Comparison of ENCODE assay signal across 8 mouse cellular contexts in the genomic region with DNA sequence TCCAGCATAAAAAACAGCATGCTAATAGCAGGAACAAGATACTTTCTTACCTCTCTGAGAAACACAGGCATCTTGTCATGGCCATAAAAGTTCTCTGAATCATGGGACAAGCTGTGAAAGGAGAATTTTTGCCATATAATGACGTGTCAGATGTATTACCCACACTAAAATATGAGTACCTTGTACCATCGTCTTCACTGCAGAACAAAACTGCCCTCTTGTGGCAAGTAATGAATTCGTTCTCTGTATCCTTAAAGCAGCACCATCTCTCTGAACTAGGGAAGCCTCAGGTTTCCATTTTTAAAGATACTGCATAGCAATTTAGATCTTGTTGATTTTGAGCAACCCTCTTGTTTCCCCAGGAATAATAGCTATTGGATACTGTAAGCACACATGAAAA.
A peak's percentile ranks its signal among the peaks of the same experiment; 100 is the strongest.
DNase-seq lines count a peak whose midpoint lies in the region; ATAC-seq lines count a peak whose summit lies in the region.

No protein-coding gene starts in this region.

- ATAC-seq in common myeloid progenitor, adult 5-6 weeks (replicated peaks; ENCODE audit: low read depth, poor library complexity, severe bottlenecking): peak; percentile 87

- DNase-seq in frontal cortex, adult 2 months (ENCODE audit: extremely low spot score in 1 of 2, low spot score in 1 of 2): peak; percentile 28 to 81
- DNase-seq in frontal cortex, postnatal 25 days (ENCODE audit: low spot score in 2 of 2): no peak
- peak; percentile 66 for DNase-seq in thymus, postnatal 0 days (ENCODE audit: low spot score)
- no peak for DNase-seq in thymus, postnatal 36 days
- peak; percentile 35 to 41 for DNase-seq in kidney, adult 8-10 months
- peak; percentile 68 for DNase-seq in lung, postnatal 25 days (ENCODE audit: low spot score)
- peak; percentile 50 for DNase-seq in thymus, postnatal 14 days

Comparison
In these comparisons a context has a peak if more than half of its experiments do, and no peak if none do; other contexts are left out.
1. DNase-seq: peak in frontal cortex, adult 2 months (2 of 2), thymus, postnatal 0 days (single experiment), kidney, adult 8-10 months (2 of 2), lung, postnatal 25 days (single experiment) and thymus, postnatal 14 days (single experiment); none in frontal cortex, postnatal 25 days (0 of 2) and thymus, postnatal 36 days (0 of 2).